Mouse (Mus musculus) kidney, adult 10 weeks (tissue): ENCODE data around the gene Phlpp2. TPM values are rescaled to one million over a fixed set of nuclear protein-coding genes. Genes with fewer than 3 reads are reported as not detected.

Source experiments
- polyA plus RNA-seq: library from polyadenylated mRNA; stranded (reverse); fragments of 350-450 nt; fragmentation: Illumina TruSeq; extraction: RNeasy Lipid Tissue Mini Kit (QIAGEN cat#74804); gene quantifications from one replicate; pipeline ENCODE4 v1.2.3, GENCODE M21; 2014; ENCODE audit warnings: low read depth, low replicate concordance

The Phlpp2 gene
- 6.5 TPM for polyA plus RNA-seq

DNA sequence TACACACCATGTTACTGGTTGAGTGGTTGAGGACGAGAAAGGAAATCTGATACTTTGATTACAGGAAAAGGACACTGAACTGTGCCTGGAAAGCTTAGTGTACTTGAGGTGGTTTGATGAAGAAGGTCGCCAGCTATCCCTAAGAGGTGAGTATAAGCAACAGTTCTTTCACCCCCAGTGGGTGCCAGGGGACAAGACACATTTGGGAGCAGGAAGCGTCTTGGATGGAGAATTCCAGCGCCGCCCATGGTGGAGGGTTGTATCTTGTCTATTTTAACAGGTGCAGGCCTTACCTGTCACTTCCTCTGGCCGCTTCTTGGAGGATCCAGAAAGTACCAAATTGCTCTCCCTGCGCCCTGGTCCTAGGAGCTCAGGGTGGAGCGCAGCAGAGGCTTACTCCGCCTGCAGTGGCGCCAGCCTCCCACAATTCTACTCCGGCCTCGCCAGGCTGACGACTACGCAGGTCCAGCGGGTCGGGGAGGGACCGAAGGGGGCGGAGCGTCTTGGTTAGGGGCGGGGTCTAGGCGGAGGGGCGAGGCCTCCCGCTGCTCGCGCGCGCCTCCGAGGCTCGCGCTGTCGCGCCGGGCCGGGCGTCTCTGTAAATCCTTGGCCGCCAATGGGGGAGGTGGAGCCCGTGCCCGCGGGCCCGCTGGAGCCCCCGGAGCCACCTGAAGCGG lies at the start of gene Phlpp2:
Gene Phlpp2, plus strand, starts transcription at position 540 of the 677 bp plus-strand sequence.

DNA sequence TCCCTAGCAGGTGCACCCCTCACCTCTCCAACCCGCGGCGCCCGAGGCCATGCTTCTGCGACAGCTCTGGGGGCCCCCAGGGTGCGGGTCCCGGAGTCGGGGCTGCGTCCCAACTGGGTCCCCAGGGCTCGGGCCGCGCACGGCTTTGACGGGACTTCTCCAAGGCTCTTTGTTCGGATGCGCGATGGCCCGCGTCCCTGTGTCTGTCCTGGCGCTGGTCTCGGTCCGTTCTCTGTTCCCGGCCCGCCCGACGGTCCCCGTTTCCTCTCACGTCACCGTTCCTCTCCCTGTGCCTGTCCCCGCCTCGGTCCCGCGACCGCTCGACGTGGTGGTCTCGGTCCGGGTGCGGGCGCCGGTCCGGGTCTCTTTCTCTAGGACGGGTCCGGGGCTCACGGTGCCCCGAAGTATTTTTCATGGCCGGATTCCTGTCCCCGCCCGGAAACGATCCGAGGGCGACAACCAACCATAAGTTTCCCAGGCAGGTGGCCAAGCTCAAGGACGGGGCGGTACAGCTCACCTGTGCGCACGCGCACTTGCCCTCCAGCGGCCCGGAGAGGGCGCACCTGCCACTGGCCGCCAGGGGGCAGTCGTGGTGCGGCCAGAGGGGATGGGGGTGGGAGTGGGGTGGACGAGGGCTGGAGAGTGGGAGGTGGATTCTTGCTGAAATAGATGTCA lies 93.5 kb downstream of the Phlpp2 start, which contains the start of gene Marveld3:
Gene Marveld3, minus strand, starts transcription at position 511 of the 675 bp plus-strand sequence.

DNA sequence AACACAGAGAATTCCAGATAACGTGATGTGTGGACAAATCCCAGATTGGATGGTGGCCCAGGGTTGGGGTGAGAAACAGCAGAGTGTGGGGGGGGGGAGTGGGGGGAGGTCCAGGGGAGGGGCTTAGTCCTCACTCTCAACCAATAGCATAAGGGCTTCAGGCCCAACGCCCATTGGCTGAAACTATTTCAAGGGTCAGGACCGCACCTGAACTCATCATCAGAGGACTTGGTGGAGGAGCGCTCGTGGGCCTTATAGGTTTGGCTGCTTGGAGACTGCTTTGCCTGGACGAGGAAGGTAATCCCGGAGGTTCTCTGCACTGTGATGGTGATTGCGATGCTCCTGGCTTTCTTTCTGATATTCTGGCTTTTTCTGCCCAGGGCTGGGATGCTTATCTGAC lies 121.9 kb downstream of the Phlpp2 start, which contains the start of gene Tat:
Gene Tat, plus strand, starts transcription at position 214 of the 400 bp plus-strand sequence.

Other genes with a start within 250 kb of the Phlpp2 start
- gene Ist1, start 175.3 kb upstream of the Phlpp2 start, polyA plus RNA-seq = 79.8 TPM
- gene Zfp821, start 163.0 kb upstream of the Phlpp2 start, polyA plus RNA-seq = 3.4 TPM
- gene Atxn1l, start 130.8 kb upstream of the Phlpp2 start, polyA plus RNA-seq = 19.5 TPM
- 277 TPM for gene Ap1g1, start 90.0 kb upstream of the Phlpp2 start, polyA plus RNA-seq
- 18.3 TPM for gene Marveld3, start 93.7 kb downstream of the Phlpp2 start, polyA plus RNA-seq
- not detected for gene Tat, start 121.9 kb downstream of the Phlpp2 start, polyA plus RNA-seq
- gene Chst4, start 171.2 kb downstream of the Phlpp2 start, polyA plus RNA-seq = not detected
- 10.9 TPM for gene Zfp612, start 211.2 kb downstream of the Phlpp2 start, polyA plus RNA-seq
- gene Gm21964, start 232.7 kb downstream of the Phlpp2 start, polyA plus RNA-seq = not detected
- gene Gm17720, start 234.2 kb downstream of the Phlpp2 start, polyA plus RNA-seq = not detected